Mouse (Mus musculus) spleen, adult 2 months (tissue): ENCODE results near the gene Srrm3.

Experiments used
- CTCF ChIP-seq: fragments of 200-500 bp; IDR thresholded peaks from 2 replicates; pipeline ENCODE4 v1.5.1; 2011; ENCODE audit warnings: mild to moderate bottlenecking, inconsistent platforms; ENCODE audit not compliant: insufficient read depth, insufficient read length, insufficient replicate concordance; ENCODE audit errors: extremely low read depth
- POLR2A ChIP-seq: fragments of 200-500 bp; IDR thresholded peaks from 2 replicates; pipeline ENCODE4 v1.6.1; 2011; ENCODE audit warnings: low read depth, low read length, inconsistent platforms

- no peak for TF ChIP-seq CTCF
- TF ChIP-seq POLR2A, result no peak
Observed at GRCm38 (mm10) chr5:135866662-135867061, 60.0 kb downstream of the Srrm3 start.
